Mouse (Mus musculus): ENCODE measurements at regions not wholly inside any gene's neighbourhood (a gene's known extent, or its start where the extent isn't known, plus 50 kb on each side); places are given as distances from the start of the nearest gene placed in this dataset.
"Not testable (repeated sequence)": the region's sequence is repeated elsewhere in the genome, so short reads cannot be mapped to it uniquely, and the experiment has no call there.

DNA sequence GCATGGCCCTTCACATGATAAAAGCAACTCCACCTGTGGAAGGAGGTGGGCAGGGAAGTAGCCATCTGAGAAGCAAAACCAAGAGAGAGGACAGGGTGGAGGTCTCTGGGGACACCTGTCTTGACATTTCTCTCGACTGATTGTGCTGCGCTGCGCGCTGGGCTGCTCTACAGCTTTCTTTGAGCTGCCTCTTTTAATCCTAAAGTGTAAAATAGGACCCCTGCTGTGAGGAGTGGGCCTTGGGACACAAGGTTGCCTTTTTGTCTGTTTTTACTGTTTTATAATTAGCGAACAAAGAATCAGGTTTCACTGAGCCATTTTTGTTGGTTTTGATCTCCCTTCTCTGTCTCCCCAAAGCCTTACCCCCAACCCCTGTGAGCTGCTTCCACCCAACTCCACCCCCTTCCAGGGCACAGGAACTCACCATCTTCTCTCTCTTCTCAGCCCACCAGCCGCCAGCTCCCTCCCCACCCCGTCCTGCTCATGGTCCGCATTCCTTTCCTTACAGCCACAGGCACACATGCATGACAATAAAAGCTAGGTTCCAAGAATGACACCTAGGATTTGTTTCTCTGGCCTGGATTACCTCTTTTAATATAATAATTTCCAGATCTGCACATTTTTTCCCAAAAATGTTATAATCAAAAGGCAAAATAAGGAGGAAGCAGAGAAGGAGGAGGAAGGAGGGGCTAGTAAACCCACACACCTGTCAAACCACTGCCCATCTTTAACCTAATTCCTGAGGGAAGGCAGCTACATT, 57.3 kb downstream of the Cbln4 start:
- no peak for ATAC-seq (replicated peaks; ENCODE audit: low read depth, poor library complexity, severe bottlenecking)

DNA sequence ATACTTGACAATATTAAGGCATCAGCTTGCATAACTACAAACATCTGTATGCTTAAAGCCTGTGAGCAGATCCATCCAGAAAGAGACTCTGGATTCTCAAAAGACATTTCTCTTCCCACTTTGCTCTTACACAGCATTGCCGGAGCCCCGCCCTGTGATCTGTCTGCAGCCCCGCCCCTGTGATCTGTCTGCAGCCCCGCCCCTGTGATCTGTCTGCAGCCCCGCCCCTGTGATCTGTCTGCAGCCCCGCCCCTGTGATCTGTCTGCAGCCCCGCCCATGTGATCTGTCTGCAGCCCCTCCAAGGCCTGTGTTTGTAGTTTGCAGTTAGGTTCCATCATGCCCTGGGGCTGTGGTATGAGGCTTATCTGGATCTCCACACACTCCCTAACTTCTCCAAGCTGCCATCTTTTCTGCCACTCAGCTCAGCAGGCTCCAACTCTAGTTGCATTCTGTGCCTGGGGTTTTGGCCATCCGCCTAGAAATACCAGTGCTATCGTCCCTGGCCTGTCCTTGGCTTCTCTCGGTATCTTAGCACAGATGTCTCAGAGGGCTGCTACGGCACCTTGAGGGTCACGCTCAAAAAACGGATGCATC, 73.9 kb downstream of the Cbln4 start:
- no peak for ATAC-seq (replicated peaks; ENCODE audit: low read depth, poor library complexity, severe bottlenecking)

DNA sequence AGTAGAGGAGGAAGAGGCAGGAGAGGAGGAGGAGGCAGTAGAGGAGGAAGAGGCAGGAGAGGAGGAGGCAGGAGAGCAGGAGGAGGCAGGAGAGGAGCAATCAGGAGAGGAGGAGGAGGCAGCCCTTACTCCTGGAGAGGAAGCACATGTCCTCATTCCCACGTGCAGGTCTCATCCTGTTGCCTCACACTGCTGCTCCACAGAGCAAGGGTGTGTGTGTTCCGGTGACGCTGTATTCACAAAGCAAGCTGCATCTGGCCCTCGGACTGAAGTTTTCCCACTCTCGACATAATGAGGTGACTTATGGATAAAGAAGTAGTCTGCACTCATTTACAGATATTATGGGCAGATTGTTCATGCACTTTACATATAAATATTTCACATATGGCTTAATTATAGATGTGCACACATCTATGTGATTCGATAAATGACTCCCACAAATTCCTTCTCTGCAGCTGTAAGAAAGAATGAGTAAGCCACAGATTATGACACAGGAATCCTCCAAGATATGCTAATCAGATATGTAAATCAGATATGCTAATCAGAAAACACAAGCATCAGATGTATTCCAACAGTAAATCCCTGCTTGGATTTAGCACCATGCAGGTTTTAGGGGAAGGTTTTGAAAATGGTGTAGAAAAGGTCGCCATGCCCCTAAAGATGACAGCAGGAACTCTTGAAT, 96.6 kb downstream of the Cbln4 start:
- no peak for ATAC-seq (replicated peaks; ENCODE audit: low read depth, poor library complexity, severe bottlenecking)

DNA sequence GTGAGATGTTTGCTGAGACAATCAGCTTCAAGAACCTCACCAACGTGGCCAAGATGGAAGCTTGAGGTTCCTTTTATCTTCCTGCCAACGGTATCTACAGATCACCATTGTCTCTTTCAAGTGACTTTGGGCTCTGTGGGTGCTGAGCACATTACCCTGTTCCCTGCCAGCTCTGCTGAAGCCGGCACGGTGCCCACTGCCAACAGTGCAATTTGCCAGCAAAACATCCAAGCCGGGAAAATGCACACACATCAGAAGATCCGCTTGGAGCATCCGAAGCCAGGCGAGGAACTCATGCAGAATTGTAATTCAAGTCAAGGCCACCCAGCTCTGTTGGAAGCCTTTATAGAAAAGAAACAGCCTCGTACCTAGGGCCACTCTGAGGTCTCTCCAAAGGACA, 100.6 kb downstream of the Cbln4 start:
- ATAC-seq (replicated peaks; ENCODE audit: low read depth, poor library complexity, severe bottlenecking), result no peak

DNA sequence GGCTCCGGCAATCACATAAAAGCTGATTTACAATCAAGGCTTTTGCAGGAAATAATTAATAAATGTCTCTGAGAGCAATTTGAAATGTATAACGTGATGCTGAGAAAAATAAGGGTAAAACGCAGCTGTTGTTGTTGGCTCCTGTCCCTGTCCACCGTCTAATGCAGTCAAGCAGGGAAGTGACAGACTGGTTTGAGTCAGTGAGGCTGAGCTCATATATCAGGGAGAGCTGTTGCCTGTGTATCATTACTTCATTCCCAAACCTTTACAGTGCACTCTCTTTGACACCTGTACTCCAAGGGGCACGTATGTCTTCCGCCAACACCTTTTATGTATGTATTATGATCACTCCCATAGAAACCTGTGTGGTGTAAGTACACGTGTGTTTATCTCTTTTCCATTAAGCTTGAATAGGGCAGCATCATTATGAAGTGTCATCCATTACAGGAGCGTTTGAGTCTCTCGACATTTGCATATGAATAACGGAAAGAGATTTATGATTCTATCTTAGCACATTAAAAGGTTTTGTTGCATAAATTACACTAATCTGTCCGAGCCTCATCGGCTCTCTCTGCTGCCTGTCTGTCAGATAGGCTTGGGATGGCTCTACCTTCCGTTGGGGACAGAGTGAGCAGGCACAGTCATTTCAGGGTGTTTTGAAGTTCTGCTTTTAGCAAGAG, 107.5 kb downstream of the Cbln4 start:
- no peak for ATAC-seq (replicated peaks; ENCODE audit: low read depth, poor library complexity, severe bottlenecking)

DNA sequence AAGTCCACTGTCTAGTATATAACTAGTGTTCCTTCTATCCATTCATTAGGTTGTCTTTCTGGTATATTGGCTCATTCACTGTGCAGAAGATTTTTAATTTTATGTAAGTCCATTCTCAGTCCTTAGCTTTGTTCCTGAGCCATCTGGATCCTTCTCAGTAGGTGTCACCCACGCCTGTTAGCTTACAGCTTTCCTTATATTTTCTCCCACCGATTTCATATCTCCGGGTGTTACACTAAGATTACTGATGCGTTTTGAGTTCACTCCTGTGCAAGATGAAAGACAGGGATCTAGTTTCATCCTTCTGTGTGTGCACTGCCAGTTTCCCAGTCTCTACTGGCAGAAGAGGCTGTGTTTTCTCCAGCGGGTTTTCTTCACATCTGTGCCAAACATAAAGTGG, 122.3 kb downstream of the Cbln4 start:
- ATAC-seq (replicated peaks; ENCODE audit: low read depth, poor library complexity, severe bottlenecking), result no peak

DNA sequence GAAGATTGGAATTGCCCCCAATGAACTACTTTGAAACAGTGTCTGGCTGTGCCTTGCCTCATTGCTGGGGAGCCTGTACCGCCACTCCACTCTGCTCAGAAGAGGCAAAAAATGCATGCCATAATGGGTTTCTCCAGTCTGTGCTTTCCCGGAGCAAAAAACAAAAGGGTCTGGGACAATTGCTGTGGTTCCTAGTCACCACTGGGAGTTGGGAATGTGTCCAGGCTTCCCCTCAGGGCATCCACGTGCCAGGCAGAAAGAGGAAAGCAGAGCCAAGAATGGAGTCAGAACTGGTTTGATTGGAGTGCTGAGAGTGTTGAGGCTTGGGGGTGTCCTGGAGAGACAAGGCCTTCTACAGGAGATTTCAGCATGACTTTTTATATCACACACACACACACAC, 156.0 kb downstream of the Cbln4 start:
- ATAC-seq (replicated peaks; ENCODE audit: low read depth, poor library complexity, severe bottlenecking), result no peak

DNA sequence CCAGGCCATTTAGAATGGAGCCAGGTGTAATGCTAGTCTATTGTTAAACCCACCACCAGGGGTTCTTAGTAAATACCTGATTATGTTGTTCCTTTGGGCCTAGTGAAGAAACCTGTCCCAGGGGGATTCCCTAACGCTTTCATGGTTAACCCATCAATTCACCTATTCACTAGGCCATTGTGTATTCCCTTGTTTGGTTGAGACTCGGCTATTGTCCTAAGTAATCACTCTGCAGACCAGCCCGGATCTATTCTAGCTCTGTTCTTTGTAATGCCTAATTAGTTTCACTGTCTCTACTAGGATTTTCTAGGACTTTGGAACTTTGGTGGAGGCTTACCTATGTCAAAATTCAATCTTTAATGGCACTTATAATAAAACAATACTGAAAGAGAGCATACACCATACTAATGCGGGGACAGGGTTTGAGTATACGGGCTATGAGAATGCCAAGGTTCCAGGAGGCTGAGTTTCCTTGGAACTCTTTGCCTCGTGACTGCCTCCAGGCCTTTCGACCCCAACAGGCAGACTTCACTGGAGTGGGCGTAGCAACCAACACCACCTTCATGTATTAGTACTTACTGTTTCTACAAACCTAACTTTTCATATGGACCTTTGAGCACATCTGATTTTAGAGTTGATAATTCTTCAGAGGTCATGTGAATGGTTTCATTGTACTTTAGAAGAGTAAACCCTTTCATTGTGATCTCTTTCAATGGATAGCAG, 163.9 kb downstream of the Cbln4 start:
- ATAC-seq (replicated peaks; ENCODE audit: low read depth, poor library complexity, severe bottlenecking), result not testable (repeated sequence)

DNA sequence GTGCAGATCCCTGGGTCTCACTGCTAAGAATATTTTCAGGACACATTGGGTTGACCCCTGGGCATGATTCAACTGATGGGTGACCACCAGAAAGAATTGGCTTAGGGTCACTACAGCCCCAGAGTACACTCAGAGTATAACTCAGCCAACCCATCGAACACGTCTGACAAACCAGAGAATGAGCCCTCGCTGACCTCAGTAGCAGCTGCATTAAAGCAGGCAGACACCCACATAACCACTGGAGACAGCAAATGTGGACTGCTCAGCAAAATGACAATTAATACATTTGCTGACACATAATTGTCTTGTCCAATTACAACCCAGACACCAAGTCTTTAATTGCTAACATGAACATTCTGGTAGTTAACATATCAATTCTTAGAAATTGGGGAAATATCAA, 175.7 kb downstream of the Cbln4 start:
- no peak for ATAC-seq (replicated peaks; ENCODE audit: low read depth, poor library complexity, severe bottlenecking)

DNA sequence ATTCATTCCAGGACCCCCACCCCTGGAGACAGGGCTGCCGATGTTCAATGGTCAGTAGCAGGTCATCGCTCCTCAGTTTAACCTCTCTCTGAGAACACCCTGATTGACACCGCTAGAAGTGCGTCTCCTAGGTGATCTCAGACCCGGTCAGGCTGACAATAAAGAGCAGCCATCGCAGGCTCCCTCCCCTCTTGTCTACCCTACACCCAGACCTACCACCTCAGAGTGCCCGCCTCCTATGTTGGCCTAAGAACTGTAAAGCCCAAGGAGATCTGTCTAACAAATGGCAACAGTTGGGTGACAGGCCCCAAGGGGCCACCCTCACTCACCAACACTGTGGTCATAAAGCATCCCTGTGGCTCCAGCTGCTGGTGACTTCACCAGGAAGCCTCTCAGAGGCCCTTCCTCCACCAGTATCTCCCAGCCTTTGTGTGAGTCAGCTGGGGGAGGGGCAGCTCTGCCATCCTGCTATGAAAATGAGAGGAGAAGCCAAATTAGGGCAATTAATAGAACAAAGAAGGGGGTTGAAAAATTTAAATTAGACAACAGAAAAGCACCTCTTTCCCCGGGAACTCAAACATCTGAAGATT, 178.8 kb downstream of the Cbln4 start:
- ATAC-seq (replicated peaks; ENCODE audit: low read depth, poor library complexity, severe bottlenecking), result no peak

DNA sequence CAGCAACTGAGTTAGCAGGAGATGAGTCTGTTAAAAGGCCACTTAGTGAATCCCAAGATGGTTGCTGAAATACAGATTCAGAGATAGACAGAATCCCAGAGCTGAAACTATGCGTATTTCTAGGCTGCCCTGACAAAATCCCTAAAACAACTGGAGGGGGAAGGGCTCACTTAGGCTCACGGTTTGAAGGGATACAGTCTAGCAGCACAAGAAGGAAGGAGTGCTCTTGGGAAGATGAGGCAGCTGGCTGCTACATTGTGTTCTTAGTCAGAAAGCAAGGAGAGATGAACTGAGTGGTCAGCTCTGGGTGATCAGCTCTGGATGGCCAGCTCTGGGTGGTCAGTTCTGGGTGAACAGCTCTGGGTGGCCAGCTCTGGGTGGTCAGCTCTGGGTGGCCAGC, 180.6 kb downstream of the Cbln4 start:
- no peak for ATAC-seq (replicated peaks; ENCODE audit: low read depth, poor library complexity, severe bottlenecking)

DNA sequence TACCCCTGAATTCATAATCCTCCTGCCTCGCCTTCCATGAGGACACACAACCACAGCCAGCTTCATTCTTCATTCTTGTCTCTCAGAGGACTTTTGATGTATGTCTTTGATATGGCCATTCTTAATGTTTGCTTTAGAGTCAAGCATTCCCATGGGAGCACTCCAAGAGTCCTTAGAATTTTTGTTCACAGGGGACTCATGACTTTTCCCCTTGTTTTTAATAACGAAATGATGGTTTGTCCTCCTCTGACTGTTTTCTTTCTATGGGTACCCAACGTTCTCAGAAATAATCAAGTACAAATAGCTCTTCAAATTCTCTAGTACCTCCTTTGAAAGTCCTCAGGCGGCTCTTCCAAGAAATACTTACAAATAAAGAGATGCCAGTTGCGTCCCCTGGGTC, 184.4 kb downstream of the Cbln4 start:
- no peak for ATAC-seq (replicated peaks; ENCODE audit: low read depth, poor library complexity, severe bottlenecking)

DNA sequence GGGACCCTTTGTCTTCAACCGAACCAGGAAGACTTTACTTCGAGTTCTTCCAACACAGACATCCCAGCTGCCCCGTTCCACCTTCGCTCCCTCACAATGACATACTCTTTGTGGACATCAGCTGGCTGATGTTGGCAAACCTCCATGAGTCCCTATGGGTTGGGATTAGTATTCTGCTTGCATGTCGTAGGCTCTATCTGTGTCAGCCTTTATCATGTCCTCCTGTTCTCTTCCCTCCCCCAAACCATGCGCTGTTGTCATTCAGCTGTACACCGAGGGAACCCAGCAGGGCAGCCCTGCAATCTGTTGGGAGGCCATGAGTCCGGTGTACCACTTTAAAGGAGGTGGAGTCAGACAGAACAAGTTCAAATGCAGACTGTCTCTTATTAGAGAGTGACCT, 186.8 kb downstream of the Cbln4 start:
- ATAC-seq (replicated peaks; ENCODE audit: low read depth, poor library complexity, severe bottlenecking), result no peak

DNA sequence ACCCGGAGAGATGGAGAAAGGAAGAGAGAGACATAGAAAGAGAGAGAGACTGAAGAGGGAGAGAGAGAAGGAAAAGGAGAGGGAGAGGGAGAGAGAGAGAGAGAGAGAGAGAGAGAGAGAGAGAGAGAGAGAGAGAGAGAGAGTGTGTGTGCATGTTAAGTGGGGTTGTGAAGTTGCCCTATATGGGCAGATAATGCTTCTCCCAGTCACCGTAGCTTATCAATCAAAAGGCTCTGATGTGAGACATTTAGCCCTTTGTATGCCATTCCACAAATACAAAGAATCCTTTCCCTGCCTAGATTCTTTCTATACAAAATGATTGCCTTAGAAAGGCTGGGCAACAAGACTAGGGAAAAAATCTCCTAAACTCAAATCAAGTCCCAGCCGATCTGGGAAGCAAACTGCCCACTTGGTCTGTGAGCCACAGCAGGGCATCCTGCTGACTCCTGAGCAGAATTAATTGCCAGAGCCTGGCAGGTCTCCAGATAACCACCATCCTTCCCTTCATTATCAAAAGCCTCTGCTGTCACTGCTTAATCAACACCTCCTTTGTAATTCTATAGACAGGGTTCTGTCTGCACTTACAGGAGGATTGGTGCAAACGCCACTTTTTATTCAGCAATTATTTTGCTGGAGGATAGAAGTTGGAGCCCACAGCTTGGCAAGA, 196.3 kb downstream of the Cbln4 start:
- no peak for ATAC-seq (replicated peaks; ENCODE audit: low read depth, poor library complexity, severe bottlenecking)

DNA sequence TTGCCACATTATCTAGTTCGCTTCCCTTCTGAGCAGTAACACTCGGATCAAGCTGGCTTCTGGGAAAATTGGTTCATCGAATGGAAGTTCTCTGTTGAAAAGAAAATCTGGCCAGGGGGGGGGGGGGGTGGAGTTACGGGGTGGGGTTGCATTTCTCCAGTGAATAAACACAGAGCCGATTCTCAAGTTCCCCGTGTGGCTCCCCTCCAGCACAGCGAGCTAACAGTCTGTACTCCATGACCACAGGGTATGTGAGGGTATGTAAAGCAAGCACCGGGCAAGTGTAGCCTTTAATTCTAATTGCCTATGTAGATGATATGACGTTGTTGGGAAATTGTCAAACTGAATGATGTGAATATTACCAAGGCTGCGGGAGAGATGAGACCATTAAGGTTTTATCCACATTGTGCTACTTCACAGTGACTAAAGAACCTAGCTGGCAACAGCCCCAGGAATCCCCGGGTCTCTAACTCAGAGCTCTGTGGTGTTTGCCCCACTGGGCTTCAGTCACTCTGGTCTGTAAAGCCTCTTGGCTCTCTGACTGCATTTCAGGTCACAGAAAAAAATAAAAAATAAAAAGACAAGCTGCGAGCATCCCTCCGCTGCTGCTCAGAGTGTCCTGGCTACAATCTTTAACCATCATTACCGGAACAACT, 203.1 kb downstream of the Cbln4 start:
- no peak for ATAC-seq (replicated peaks; ENCODE audit: low read depth, poor library complexity, severe bottlenecking)

DNA sequence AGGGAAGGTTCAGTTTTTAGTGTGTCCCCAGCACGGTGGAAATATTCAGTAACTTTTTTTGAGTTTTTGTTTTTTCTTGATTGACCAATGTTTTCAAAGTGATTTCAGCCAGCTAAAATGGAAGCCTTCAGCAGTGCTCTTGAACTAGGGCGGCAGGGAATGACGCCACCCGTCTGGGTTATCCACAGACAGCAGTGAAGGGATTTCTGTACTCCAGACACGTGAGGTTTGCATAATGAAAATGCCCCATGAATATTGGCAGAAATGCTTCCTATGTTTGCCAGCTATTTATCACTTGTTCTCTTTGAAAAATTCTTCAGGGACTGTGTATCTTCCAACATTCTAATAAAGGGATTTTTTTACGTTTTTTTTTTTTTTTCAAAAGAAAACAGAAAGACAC, 221.1 kb downstream of the Cbln4 start:
- ATAC-seq (replicated peaks; ENCODE audit: low read depth, poor library complexity, severe bottlenecking), result no peak

DNA sequence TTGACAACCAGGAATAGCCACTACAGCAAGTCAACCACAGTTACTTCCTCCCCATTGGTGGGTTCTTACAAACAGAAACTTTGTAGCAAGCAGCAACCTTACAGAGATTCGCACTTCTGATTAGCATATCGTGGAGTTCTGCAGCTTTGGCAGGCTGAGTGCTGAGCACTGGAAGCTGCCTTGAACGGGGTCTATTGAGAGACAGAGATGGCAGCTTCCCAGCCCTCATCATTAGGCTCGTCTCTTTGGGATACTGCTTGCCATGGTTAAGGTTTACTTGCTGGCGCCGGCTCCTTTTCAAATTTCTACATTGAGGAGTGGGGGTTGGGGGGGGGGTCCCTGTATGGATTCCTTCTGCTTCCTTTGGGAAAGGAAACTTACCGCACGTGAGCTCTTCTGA, 224.8 kb downstream of the Cbln4 start:
- no peak for ATAC-seq (replicated peaks; ENCODE audit: low read depth, poor library complexity, severe bottlenecking)

DNA sequence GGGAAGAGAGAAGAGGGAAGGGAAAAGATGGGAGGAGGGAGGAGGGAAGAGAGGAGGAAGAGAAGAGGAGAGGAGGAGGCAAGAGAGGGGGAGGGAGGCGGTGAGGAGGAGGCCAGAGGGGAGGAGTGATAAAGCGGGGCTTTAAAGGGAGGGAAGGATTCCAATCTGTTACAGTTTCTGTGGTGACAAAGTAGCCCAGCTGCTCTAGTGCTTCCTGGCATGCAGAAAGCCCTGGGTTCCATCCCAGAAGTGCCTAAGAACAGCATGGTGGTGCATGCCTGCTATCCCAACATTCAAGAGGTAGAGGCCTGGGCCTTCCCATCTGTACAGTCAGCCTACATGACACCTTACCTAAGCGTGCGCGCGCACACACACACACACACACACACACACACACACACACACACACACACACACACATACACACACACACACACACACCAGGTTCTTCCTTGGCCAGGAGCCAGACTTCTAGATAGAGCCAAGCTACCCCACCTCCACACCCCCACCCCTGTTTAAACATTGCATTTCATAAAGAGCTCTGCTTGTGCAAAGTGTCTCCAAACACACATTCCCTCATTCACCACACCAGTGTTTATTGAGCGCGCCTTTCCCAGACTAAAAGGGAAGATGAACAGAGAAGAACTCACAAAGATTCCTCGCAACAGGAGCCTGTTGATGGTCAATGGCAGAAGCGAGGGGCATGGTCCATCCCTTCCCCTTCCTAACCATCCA, 226.4 kb downstream of the Cbln4 start:
- no peak for ATAC-seq (replicated peaks; ENCODE audit: low read depth, poor library complexity, severe bottlenecking)

Measured in common myeloid progenitor, adult 5-6 weeks (primary cell).